Mouse (Mus musculus) bone marrow, adult 2 months (tissue): ENCODE measurements around the gene Son.

Experiments used
- CTCF ChIP-seq: fragments of 200-500 bp; IDR thresholded peaks from 2 replicates; pipeline ENCODE4 v1.5.1; 2011; ENCODE audit warnings: low read length, control low read depth; ENCODE audit not compliant: control insufficient read depth, insufficient read depth
- POLR2A ChIP-seq: fragments of 200-500 bp; IDR thresholded peaks from 2 replicates; pipeline ENCODE4 v1.6.1; 2011; ENCODE audit warnings: low read depth, mild to moderate bottlenecking, control low read depth, low read length, borderline replicate concordance; ENCODE audit not compliant: control insufficient read depth

DNA sequence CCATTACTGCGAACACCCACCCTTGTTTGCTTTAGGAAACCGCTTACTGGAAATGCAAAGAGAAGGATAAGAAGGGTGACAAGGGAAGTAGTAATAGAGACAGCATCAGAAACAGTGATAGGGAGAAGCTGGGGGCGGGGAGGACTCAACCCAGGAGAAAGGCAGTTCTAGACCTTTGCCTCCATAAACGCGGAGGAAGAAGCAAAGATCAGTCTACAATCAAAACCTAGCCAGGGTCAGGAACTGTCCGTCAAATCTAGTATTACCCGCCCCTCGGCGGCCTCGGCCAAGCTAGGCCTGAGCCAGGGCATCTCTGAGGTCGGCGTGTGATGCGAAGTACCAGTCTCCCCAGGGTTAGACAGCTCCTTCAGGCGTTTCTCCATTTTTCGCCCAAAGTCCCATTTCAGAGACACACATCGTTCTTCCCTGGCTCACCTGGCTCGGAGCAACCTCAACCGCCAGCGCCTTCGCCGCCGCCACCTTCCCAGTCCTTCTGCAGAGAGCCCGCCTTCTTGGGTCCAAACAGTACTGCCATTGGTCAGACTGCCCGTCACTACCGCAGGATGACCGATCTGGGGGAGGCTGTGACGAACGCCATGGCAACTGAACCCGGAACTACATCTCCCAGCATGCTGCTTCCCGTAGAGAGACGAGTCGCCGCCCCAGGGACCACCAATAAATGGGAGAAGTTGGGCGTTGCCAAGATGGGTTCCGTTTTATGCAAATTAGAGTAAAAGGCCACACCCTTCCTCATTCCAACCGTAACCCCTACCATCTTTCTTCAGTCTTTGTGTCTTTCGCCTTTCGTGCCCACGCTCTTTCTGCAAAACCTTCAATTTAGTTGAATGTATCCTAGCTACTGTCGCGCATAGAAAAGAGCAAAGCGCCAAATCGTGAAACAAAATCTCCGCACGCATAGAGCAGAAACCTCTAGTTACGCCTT is 81.1 kb downstream of the Son start, which contains the start of gene Cryzl1:
- TF ChIP-seq CTCF (no peak), POLR2A (peak; percentile 64; the same call in 1 of the 2 replicates)
